Mouse (Mus musculus): Measurements from ENCODE around the gene Mapk10.
"Not testable (repeated sequence)": the region's sequence is repeated elsewhere in the genome, so short reads cannot be mapped to it uniquely, and the experiment has no call there.

Gene Mapk10

DNA sequence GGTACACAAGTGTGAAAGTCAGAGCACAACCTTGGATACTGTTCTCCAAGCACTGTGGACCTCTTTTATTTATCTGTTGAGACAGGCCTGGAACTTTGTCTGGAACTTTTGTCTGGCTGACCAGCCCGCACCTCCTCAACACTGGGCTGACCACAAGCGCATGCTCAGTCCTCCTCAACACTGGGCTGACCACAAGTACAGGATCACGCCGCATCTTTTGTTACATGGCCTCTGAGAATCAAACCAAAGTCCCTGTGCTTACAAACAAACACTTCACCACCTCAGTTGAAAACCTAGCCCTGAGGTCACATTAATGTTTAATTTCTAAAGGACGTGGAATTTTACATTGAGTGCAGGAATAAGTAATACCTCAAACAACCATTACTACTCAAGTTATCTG lies 246.7 kb downstream of the Mapk10 start:
- no peak for DNase-seq (ENCODE audit: low read depth)

DNA sequence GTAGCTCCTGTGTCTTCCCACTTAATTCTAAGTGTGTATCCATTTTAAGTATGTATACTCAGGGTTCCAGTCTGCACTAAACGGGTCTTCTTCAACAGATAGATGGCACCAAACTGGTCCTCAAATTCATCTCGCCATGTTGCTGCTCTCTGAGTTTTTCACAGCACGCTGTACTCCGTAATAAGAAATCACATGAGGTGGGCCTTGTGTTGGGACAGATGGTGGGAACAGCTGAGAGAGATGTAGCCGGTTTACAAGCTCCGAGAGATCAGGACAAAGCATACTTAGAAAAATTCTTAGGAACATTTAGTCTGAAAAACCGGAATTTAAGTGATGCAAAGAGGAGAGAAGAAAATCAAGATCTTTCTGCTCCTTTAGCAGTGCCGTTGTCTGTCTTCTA lies 257.7 kb downstream of the Mapk10 start:
- no peak for DNase-seq (ENCODE audit: low read depth)

- DNase-seq (ENCODE audit: low read depth): no peak
Observed at GRCm38 (mm10) chr5:102952918-102953317, 258.2 kb downstream of the Mapk10 start.

- no peak for DNase-seq (ENCODE audit: low read depth)
Observed at GRCm38 (mm10) chr5:102947061-102947711, 263.9 kb downstream of the Mapk10 start.

- no peak for DNase-seq (ENCODE audit: low read depth)
Observed at GRCm38 (mm10) chr5:102946625-102947024, 264.5 kb downstream of the Mapk10 start.

GRCm38 (mm10) chr5:102943864-102944630 lies 267.1 kb downstream of the Mapk10 start:
- DNase-seq (ENCODE audit: low read depth): not testable (repeated sequence)

DNA sequence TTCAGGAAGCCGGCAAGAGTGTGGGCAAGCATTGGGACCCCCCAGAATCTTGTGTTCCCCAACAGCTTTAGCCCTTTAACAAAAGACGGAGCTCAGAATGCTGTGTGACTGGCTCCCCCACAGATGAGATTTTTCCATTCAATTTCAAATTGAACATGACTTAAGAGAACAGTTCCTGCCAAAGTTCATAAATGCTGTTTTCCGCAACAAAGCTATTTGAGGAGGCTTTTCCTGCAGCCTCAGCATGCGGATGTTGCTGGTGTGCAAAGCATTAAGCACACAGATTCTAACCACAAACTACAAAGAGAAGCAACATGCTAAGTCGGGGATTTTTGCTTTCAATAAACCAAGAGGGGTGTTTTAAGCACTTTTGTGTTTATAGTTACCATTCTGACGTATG lies 281.0 kb downstream of the Mapk10 start:
- DNase-seq (ENCODE audit: low read depth): no peak

DNA sequence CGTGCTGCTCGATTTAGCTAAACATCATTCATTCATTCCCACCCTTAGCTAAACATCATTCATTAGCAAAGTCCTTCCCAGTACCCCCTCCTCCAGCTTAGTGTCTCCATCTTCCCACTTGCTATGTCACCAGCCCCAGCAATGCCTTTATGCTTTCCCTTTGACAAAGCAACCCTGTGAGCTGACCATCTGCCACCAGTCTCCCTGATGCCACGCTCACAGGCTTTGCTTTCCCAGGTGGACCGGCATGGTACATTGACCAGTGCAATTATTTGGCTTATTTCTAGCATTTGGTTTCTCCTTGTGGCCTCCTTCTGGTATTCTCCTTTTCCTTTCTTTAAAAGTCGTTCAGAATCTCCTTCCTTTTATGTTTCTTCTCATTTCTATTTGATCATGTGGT lies 284.3 kb downstream of the Mapk10 start:
- DNase-seq (ENCODE audit: low read depth): no peak

- no peak for DNase-seq (ENCODE audit: low read depth)
Observed at GRCm38 (mm10) chr5:102920199-102920598, 290.9 kb downstream of the Mapk10 start.

DNA sequence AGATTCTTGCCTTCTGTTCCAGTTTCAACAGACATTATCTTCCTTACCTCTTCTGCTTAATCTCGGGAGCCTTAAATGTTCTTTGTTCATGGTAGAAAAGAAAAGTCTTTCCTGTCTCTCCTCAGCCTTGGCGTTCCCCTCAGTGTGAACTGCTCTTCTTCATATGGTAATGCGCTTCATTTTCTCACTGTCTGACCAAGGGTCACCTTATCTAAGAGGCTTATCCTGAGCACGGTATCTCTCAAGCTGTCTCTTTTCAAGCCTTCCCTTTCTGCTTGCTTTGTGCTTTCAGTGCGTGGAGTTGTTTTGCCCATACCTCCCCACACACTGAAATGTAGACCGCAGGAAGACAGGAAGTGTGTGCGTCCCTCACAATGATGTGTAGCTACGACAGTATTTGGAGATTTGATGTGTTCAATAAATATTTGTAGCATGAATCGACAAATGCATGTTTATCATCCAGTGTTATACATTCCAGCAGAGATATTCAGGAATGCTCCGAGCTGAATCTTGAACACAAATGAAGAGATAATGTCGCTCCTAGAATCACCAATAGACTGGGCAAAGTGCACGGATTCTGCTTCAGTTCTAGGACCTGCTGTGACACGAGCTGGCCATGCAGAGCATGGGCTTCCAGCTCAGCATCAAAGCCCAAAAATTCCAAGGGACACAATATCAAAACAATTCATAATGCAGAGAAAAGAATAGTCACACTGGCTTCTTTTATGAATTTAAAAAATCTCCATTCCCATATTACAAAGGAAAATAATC lies 305.5 kb downstream of the Mapk10 start:
- no peak for DNase-seq (ENCODE audit: low read depth)

- no peak for DNase-seq (ENCODE audit: low read depth)
Observed at GRCm38 (mm10) chr5:102904066-102904465, 307.1 kb downstream of the Mapk10 start.

GRCm38 (mm10) chr5:102903487-102903886 lies 307.6 kb downstream of the Mapk10 start:
- DNase-seq (ENCODE audit: low read depth): no peak

DNA sequence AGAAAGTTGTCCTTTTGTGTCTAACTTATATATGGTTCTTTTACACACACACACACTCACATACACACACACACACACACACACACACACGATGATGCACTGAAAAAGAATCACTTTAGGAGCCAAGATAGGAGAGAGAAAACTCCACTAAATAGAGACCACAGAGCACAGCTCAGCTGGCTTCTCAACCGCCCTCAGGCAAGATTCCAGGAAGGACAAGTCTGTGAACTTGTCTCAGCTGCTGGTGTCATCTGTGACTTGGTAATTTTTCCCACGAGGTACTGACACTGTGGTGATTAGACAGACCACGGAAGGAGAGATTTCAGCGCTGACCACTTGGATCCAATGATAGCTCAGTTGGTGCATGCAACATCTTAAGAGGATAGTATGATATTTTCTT lies 310.0 kb downstream of the Mapk10 start:
- no peak for DNase-seq (ENCODE audit: low read depth)

GRCm38 (mm10) chr5:102899680-102900215 lies 311.4 kb downstream of the Mapk10 start:
- DNase-seq (ENCODE audit: low read depth): no peak

- no peak for DNase-seq (ENCODE audit: low read depth)
Observed at GRCm38 (mm10) chr5:102898301-102898700, 312.8 kb downstream of the Mapk10 start.

DNA sequence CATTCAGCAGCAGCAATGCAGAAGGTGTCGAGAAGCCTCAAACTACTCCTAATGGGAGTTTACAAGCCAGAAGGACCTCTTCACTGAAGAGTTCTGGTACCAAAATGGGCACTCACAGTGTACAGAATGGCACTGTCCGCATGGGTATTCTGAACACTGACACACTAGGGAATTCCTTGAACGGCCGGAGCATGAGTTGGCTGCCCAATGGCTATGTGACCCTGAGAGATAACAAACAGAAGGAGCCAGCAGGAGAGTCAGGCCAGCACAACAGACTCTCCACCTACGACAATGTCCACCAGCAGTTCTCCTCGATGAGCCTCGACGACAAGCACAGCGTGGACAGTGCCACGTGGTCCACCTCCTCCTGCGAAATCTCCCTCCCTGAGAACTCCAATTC lies 318.9 kb downstream of the Mapk10 start:
- no peak for DNase-seq (ENCODE audit: low read depth)

- DNase-seq (ENCODE audit: low read depth): no peak
Observed at GRCm38 (mm10) chr5:102889163-102889488, 322.0 kb downstream of the Mapk10 start.

- DNase-seq (ENCODE audit: low read depth): no peak
Observed at GRCm38 (mm10) chr5:102888482-102889162, 322.5 kb downstream of the Mapk10 start.

DNA sequence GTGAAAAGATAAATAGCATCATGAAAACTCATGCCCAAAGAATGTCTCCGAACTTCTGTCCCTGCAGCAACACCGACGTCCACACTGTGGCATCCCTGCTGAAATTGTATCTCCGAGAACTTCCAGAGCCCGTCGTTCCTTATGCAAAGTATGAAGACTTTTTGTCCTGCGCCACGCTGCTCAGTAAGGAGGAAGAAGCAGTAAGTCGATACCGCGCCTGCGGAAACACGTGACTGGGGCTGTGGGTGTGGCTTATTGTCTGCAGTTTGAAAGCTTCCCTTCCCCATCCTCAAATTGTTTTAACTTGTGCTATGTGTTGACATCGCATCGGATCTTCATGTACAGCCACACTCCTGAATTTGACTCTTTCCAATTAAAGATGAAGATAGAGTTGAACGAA lies 335.5 kb downstream of the Mapk10 start:
- no peak for DNase-seq (ENCODE audit: low read depth)

DNA sequence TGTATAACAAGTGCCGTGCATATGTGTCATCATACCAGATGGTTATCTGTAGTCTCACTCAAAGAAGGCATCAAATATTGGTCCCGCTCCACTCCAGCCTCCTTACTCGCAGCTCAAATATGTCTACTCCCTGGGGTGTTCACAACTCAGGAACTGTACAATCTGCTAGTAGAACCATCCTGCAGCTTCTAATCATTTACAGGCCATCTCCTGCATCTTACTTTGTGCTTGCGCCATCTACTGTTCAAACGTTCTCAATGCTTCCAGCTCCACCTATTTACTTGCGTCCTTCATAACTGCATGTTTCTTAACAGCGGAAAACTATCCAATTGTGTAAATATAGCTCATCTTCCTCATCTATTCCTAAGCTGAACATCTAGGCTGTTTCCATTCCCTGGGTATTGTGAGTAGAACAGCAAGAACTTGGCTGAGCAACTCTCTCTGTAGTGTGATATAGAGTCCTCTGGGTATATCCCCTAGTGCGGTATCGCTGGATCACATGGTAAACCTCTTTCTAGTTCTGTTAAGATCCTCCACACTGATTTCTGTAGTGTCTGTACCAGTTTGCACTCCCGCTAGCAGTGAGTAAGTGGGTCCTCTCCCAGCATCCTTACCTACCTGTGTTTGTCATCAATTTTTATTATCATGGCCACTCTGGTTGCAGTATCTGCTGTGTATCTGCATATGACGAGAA lies 336.4 kb downstream of the Mapk10 start:
- peak; percentile 1 for DNase-seq (ENCODE audit: low read depth)

DNA sequence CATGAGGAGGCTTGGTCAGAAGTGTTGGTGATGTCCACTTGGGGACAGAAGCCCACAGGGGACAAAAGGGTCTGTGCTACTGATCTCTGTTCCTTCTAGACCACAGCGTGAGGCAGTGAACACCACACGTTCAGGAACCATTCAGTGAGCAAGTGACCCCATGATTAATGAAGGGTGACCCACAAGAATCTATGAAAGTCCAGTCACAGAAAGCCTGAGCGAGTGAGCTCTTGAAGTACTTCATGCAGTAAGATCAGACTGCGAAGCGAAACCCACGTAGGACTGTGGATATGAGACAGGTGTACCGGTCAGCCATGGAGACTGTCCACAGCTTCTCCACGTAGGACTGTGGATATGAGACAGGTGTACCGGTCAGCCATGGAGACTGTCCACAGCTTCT lies 338.1 kb downstream of the Mapk10 start:
- not testable (repeated sequence) for DNase-seq (ENCODE audit: low read depth)

DNA sequence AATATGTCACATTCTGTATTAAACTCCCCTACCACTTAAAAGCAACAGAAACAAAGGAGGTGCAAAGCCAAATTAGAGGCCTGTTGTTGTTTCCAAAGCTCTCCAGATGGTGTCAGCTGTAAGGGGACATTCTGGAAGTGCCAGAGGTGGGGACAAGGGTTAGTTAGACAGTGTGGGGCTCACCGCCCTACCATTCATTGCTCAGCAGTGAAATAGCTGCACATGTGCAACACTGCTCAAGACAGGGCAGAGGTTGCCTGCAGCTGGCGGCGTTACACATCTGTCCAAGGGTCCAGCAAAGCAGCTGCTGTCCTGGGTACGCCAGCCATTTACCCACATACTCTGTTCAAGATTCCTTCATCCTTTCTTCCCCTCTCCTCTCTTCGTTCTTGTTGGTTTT lies 342.9 kb downstream of the Mapk10 start:
- DNase-seq (ENCODE audit: low read depth): no peak

Data from c-Kit-positive CD71-positive TER-119-negative erythroid progenitor cells, embryonic 14.5 days (primary cell).